Mouse (Mus musculus) liver, embryonic 14.5 days (tissue): ENCODE results near the gene Trim16.

ENCODE experiments used
- CTCF ChIP-seq: IDR thresholded peaks from 2 replicates; pipeline ENCODE4 v1.5.1; 2016; ENCODE audit warnings: antibody characterized with exemption, low read depth, control low read depth
- EP300 ChIP-seq: IDR thresholded peaks from 2 replicates; pipeline ENCODE4 v1.6.1; 2016; ENCODE audit warnings: antibody characterized with exemption, low read depth

GRCm38 (mm10) chr11:62883407-62883806, 63.4 kb downstream of the Trim16 start:
- no peak for TF ChIP-seq CTCF
- TF ChIP-seq EP300 = no peak
